Mouse (Mus musculus) small intestine, adult 2 months (tissue): ENCODE data around the gene Gm12258.

Source experiments
- CTCF ChIP-seq: fragments of 200-500 bp; IDR thresholded peaks from 2 replicates; pipeline ENCODE4 v1.5.1; 2012; ENCODE audit warnings: low read depth, mild to moderate bottlenecking, control low read depth, inconsistent platforms, low read length, moderate library complexity, mixed read lengths; ENCODE audit not compliant: insufficient replicate concordance, insufficient read length; ENCODE audit errors: extremely low read depth
- POLR2A ChIP-seq: fragments of 200-500 bp; IDR thresholded peaks from 2 replicates; pipeline ENCODE4 v1.6.1; 2012; ENCODE audit warnings: low read depth, mild to moderate bottlenecking, control low read depth, inconsistent platforms, low read length, moderate library complexity

GRCm38 (mm10) chr11:58803871-58804270 lies 43.1 kb upstream of the Gm12258 start:
- TF ChIP-seq CTCF (no peak), POLR2A (no peak)
